8 mouse cellular contexts compared by ENCODE assay signal in the genomic region with DNA sequence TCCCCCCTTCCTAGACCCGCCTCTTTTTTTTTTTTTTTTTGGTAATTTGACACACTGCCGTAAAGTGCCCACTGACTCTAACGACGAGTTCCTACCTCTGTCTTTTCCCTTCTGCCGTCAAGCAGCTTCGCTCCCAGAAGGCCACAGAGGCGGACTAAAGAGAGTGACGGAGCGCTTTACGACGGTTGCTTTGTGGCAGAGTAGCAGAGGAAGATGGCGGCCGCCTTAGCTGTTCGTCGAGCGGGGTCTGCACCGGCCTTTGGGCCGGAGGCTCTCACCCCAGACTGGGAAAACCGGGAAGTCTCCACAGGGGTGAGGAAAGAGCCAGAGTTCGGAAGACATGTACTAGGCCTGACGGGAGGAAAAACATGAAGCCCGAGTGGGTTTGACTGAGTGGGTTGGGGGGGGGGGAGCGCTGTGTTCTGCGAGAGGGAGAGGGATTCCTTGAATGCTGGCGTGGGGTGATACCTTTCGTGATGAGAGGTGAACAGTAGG. TPM values are rescaled to one million over a fixed set of nuclear protein-coding genes. Genes with fewer than 3 reads are reported as not detected.
DNase-seq lines count a peak whose midpoint lies in the region; ATAC-seq and TF ChIP-seq lines count a peak whose summit lies in the region.

TSS of gene Psmb6 (plus strand) at position 184 of the 495 bp plus-strand sequence.

- under 1% methylated on average over 25 of the region's 26 CpGs for WGBS in forebrain, embryonic 13.5 days
- WGBS in large intestine, adult 2 months, result under 1% methylated on average over 26 of the region's 26 CpGs
- WGBS in liver, postnatal 0 days (ENCODE audit: insufficient replicate concordance), result under 1% methylated on average over 25 of the region's 26 CpGs
- WGBS in neural tube, embryonic 14.5 days, result under 1% methylated on average over 24 of the region's 26 CpGs

- H3K9me3 ChIP-seq in ES-Bruce4 (replicated peaks; ENCODE audit: control insufficient read depth, insufficient read depth, low read length, poor library complexity, severe bottlenecking), result no peaks in the 10 kb centered on the region
- no peaks in the 10 kb centered on the region for H3K9me3 ChIP-seq in forebrain, embryonic 13.5 days (replicated peaks)
- H3K9me3 ChIP-seq in liver, postnatal 0 days (ENCODE audit: low read length), result no peaks in the 10 kb centered on the region
- no peaks in the 10 kb centered on the region for H3K9me3 ChIP-seq in neural tube, embryonic 14.5 days (ENCODE audit: control insufficient read depth, low read length)

- DNase-seq in heart, postnatal 10 days, result peak; percentile 95 to 96
- DNase-seq in large intestine, adult 2 months (ENCODE audit: low read depth, low spot score), result peak; percentile 91
- DNase-seq in liver, postnatal 0 days, result peak; percentile 89
- peak; percentile 90 for DNase-seq in testis, postnatal 10 days (ENCODE audit: low spot score)

- peak within 1 kb of the TSS; percentile 73 for H3K9ac ChIP-seq in ES-Bruce4 (ENCODE audit: low read depth, poor library complexity, severe bottlenecking)
- H3K9ac ChIP-seq in forebrain, embryonic 13.5 days, result peak within 1 kb of the TSS; percentile 78
- peak within 1 kb of the TSS; percentile 76 for H3K9ac ChIP-seq in liver, postnatal 0 days (replicated peaks)
- peak within 1 kb of the TSS; percentile 59 for H3K9ac ChIP-seq in neural tube, embryonic 14.5 days (replicated peaks; ENCODE audit: low read depth, low read length)

- H3K27me3 ChIP-seq in ES-Bruce4 (ENCODE audit: control insufficient read depth, insufficient read depth, low read length, poor library complexity, severe bottlenecking), result no peaks in the 10 kb centered on the region
- H3K27me3 ChIP-seq in forebrain, embryonic 13.5 days, result 0 out of 2 replicates have a peak, but pooled peaks cover 2% of the 10 kb centered on the region
- no peaks in the 10 kb centered on the region for H3K27me3 ChIP-seq in liver, postnatal 0 days (ENCODE audit: insufficient read depth, low read length)
- H3K27me3 ChIP-seq in neural tube, embryonic 14.5 days (ENCODE audit: control insufficient read depth, insufficient read depth, low read length), result no peaks in the 10 kb centered on the region

- H3K27ac ChIP-seq in ES-Bruce4 (ENCODE audit: insufficient read depth, low read length), result no peak within 1 kb of the TSS
- no peak within 1 kb of the TSS; the same call in 1 of the 2 replicates for H3K27ac ChIP-seq in forebrain, embryonic 13.5 days
- peak within 1 kb of the TSS; percentile 75 for H3K27ac ChIP-seq in liver, postnatal 0 days (ENCODE audit: low read depth)
- H3K27ac ChIP-seq in neural tube, embryonic 14.5 days (ENCODE audit: low read depth, low read length), result peak within 1 kb of the TSS; percentile 57; the same call in 1 of the 2 replicates

- intact Hi-C loops in heart, postnatal 10 days (cut with DNase I), result no loop called here

- peak within 1 kb of the TSS; percentile 91 for H3K4me3 ChIP-seq in ES-Bruce4 (ENCODE audit: low read depth, low read length)
- peak within 1 kb of the TSS; percentile 67 for H3K4me3 ChIP-seq in forebrain, embryonic 13.5 days
- H3K4me3 ChIP-seq in liver, postnatal 0 days (ENCODE audit: low read depth, low read length), result peak within 1 kb of the TSS; percentile 86
- peak within 1 kb of the TSS; percentile 58 for H3K4me3 ChIP-seq in neural tube, embryonic 14.5 days (ENCODE audit: low read depth, low read length)

- peaks cover 21% of the 10 kb centered on the region for H3K36me3 ChIP-seq in ES-Bruce4 (ENCODE audit: control insufficient read depth, insufficient read depth, low read length, poor library complexity, severe bottlenecking)
- peaks cover 30% of the 10 kb centered on the region for H3K36me3 ChIP-seq in forebrain, embryonic 13.5 days (ENCODE audit: poor library complexity, severe bottlenecking)
- peaks cover 12% of the 10 kb centered on the region for H3K36me3 ChIP-seq in liver, postnatal 0 days (replicated peaks; ENCODE audit: insufficient read depth, low read length)
- peaks cover 19% of the 10 kb centered on the region for H3K36me3 ChIP-seq in neural tube, embryonic 14.5 days (ENCODE audit: control insufficient read depth, insufficient read depth, low read length)

- H3K4me1 ChIP-seq in ES-Bruce4 (ENCODE audit: control insufficient read depth, insufficient read depth, low read length), result peaks cover 2% of the 10 kb centered on the region
- H3K4me1 ChIP-seq in forebrain, embryonic 13.5 days, result peaks cover 20% of the 10 kb centered on the region
- H3K4me1 ChIP-seq in liver, postnatal 0 days (ENCODE audit: insufficient read depth), result peaks cover 6% of the 10 kb centered on the region
- peaks cover 8% of the 10 kb centered on the region for H3K4me1 ChIP-seq in neural tube, embryonic 14.5 days (ENCODE audit: control insufficient read depth, insufficient read depth, low read length)

- peak; percentile 21; the same call in 1 of the 2 replicates for TF ChIP-seq EP300 in ES-Bruce4 (IDR thresholded peaks at IDR 0.05; ENCODE audit: insufficient read depth, low read depth, low read length)
- peak; percentile 66 for TF ChIP-seq EP300 in liver, postnatal 0 days (IDR thresholded peaks at IDR 0.05; ENCODE audit: low read depth)

- H3K4me2 ChIP-seq in forebrain, embryonic 13.5 days, result peak within 1 kb of the TSS; percentile 88
- H3K4me2 ChIP-seq in liver, postnatal 0 days (ENCODE audit: low read depth, low read length), result peak within 1 kb of the TSS; percentile 80
- H3K4me2 ChIP-seq in neural tube, embryonic 14.5 days (ENCODE audit: low read depth, low read length), result peak within 1 kb of the TSS; percentile 75

- TF ChIP-seq CTCF in ES-Bruce4 (IDR thresholded peaks at IDR 0.05; ENCODE audit: low read depth, low read length), result no peak
- TF ChIP-seq CTCF in liver, postnatal 0 days (IDR thresholded peaks at IDR 0.05; ENCODE audit: low read depth), result no peak

- TF ChIP-seq POLR2A in ES-Bruce4 (IDR thresholded peaks at IDR 0.05; ENCODE audit: insufficient read depth, low read length), result peak; percentile 87

- peak; percentile 97 for ATAC-seq in cerebellum, adult (ENCODE audit: insufficient number of reproducible peaks, low FRiP score, low TSS enrichment)
- ATAC-seq in forebrain, embryonic 13.5 days, result peak; percentile 96
- peak; percentile 95 for ATAC-seq in liver, postnatal 0 days
- ATAC-seq in neural tube, embryonic 14.5 days (ENCODE audit: low read depth), result peak; percentile 94

RNA-seq across cellular contexts. Expression of gene Psmb6, which starts in this region (rescaled TPM):
- 244 and 250 TPM in 2 replicates for polyA plus RNA-seq in ES-Bruce4 (2011; ENCODE audit: insufficient read depth, insufficient read length, low read depth, missing spikeins)
- polyA plus RNA-seq in forebrain, embryonic 13.5 days (2015; fragmentation: Nextera tagmentation; extraction: Ambion mirVana), result 912 and 933 TPM in 2 replicates
- total RNA-seq in heart, postnatal 10 days (2021), result 100 to 1,000 TPM; 264 to 266 TPM
- 394 and 397 TPM in 2 replicates for polyA plus RNA-seq in large intestine, adult 2 months (2012; rRNA removed)
- 317 and 325 TPM in 2 replicates for polyA plus RNA-seq in liver, postnatal 0 days (2015; fragmentation: Nextera tagmentation; extraction: Ambion mirVana)
- 743 and 801 TPM in 2 replicates for polyA plus RNA-seq in neural tube, embryonic 14.5 days (2014; fragmentation: Nextera tagmentation; extraction: Ambion mirVana)

Comparison
In these comparisons a context has a peak if more than half of its experiments do, and no peak if none do; other contexts are left out.
1. H3K27ac ChIP-seq: peak in liver, postnatal 0 days (single experiment) and neural tube, embryonic 14.5 days (single experiment); none in ES-Bruce4 (single experiment) and forebrain, embryonic 13.5 days (single experiment).
2. Peak in every context shown above with its lines, with median percentiles within 50 percentile points of each other: H3K4me3 ChIP-seq, H3K9ac ChIP-seq, ATAC-seq, H3K4me2 ChIP-seq and DNase-seq.